Mouse (Mus musculus) liver, embryonic 14 days (tissue): ENCODE results near the gene Dnajc21. TPM values are rescaled to one million over a fixed set of nuclear protein-coding genes. Genes with fewer than 3 reads are reported as not detected.

Experiments
- polyA plus RNA-seq: library from polyadenylated mRNA; depleted of rRNA; stranded (reverse); fragments of >200 nt; gene quantifications from 2 replicates; pipeline ENCODE4 v1.2.3, GENCODE M21; 2012; rRNA removed

The Dnajc21 gene
- 6.0 and 8.0 TPM in 2 replicates for polyA plus RNA-seq

DNA sequence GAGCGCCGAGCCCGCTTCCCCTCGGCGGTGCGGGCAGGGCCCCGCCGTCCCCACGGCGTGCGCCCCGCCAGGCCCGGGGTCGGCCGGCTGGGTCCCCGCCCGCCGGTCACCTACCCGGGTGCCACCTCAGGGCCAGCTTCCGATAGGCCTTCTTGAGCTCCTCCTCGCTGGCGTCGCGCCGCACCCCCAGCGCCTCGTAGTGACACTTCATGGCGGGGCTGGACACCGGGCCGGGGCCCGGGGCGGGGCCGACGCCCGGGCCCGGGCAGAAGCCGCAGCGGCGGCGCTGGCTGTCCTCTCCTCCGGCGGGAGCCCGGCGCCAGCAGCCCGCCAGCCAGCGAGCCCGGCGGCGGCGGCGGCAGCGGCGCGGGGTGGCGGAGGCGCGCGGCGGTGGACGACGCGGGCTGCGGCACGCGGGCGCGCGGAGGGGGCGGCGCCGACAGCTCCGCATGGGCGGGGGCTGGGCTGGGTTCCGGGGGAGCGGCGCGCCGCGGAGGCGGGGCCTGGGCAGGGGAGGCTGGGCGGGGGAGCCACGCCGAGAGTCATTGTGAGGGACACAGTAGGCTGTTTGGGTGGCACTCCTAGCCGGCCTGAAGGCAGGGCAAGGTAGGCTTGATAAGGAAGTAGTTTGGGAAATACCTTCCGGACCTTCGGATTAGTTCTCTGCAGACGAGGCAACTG lies at the start of gene Dnajc21:
Gene Dnajc21, minus strand, starts transcription at position 366 of the 681 bp plus-strand sequence.

DNA sequence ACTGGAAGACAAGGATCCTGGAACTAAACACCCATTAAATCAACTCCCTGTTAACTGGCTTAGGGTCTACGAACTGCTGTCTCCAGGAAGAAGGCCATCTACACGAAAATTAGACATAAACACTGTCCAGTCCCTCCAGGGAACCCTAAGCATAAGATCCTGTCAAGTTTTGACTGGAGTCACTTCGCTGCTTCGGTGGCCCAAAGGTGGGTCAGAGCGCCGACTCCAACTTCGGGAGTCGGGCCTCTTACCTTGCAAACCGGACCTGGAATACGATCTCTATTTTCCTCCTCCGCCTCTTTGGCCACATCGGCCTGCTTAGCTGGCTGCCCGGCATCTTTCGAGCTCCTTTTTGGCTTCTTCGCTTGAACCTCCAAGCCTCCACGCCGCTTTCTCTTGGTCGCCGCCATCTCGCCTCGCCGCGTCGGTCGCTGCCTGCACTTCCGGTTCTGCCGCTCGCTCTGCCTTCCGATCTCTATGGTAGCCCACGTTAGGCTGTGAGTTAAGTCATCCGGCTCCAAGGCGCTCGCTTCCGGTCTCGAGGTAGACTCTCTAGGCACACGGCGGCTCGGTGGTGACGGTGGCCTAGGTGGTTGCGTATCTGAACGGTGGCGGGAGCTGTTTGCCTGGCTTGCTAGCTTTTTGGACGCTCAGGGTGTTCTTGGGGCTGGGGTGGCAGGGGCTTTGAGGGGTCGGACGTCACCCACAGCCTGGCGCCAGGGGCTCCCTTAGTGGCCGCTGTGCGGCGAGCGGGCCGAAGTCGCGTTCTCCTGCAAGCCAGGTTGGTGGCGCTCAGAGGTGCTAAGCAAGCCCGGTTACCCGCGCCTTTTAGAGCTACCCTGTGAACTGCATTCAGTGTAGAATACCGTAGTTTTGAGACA lies 15.4 kb upstream of the Dnajc21 start, which contains the start of the genes Brix1 and Rad1:
Gene Brix1, minus strand, starts transcription at position 464 of the 881 bp plus-strand sequence.
Gene Rad1, plus strand, starts transcription at position 535 of the 881 bp plus-strand sequence.

Other genes with a start within 250 kb of the Dnajc21 start
- gene Gm21973, start 145.1 kb downstream of the Dnajc21 start, polyA plus RNA-seq, result not detected in 2 replicates
- 10.7 and 12.6 TPM in 2 replicates for gene Agxt2, start 112.0 kb downstream of the Dnajc21 start, polyA plus RNA-seq
- 16.3 and 21.4 TPM in 2 replicates for gene Brix1, start 15.4 kb upstream of the Dnajc21 start, polyA plus RNA-seq
- 14.2 and 17.6 TPM in 2 replicates for gene Rad1, start 15.5 kb upstream of the Dnajc21 start, polyA plus RNA-seq
- gene Ttc23l, start 88.2 kb upstream of the Dnajc21 start, polyA plus RNA-seq, result not detected in 2 replicates
- gene Rai14, start 244.1 kb upstream of the Dnajc21 start, polyA plus RNA-seq, result 3.0 and 3.2 TPM in 2 replicates